Mouse (Mus musculus): ENCODE measurements around the gene Ckap2.

DNA sequence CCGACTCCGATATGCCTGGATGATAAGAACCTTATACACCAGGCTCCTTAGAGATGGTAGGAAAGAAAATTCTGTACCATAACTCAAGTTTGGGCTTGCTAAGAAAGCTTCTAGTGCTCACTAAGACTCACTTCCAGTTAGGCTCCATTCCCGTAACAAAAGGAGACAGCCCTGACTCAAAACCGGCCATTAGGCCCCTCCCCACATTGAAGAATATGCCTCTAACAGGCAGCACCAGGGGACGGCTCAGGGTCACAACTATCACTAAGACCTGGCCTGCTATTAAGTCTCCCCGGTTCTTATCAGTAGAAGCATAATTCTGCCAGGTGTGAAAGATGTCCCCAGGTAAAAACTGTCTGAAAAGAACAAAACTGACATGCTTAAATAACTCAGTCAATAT, 39.8 kb downstream of the Ckap2 start:
- no peak for TF ChIP-seq EP300 (IDR thresholded peaks at IDR 0.05; ENCODE audit: insufficient read depth, low read depth, low read length)
- no peak for TF ChIP-seq CTCF (IDR thresholded peaks at IDR 0.05; ENCODE audit: low read depth, low read length)

Data from ES-Bruce4 (cell line).